Mouse (Mus musculus): ENCODE data around the gene Dyrk1b.
"Not testable (repeated sequence)": the region's sequence is repeated elsewhere in the genome, so short reads cannot be mapped to it uniquely, and the experiment has no call there.

The Dyrk1b gene

GRCm38 (mm10) chr7:28179228-28179627 lies at the start of gene Dyrk1b:
TSS of gene Dyrk1b (plus strand) at chr7:28179469.
- peak; percentile 94 for DNase-seq (ENCODE audit: low read depth, low spot score)

GRCm38 (mm10) chr7:28137613-28138012 lies 41.7 kb upstream of the Dyrk1b start:
- no peak for DNase-seq (ENCODE audit: low read depth, low spot score)

- peak; percentile 26 for DNase-seq (ENCODE audit: low read depth, low spot score)
Observed at GRCm38 (mm10) chr7:28148263-28148662, 31.0 kb upstream of the Dyrk1b start.

GRCm38 (mm10) chr7:28149841-28150240 lies 29.4 kb upstream of the Dyrk1b start:
- DNase-seq (ENCODE audit: low read depth, low spot score) = no peak

- DNase-seq (ENCODE audit: low read depth, low spot score) = no peak
Observed at GRCm38 (mm10) chr7:28151584-28152221, 27.6 kb upstream of the Dyrk1b start.

GRCm38 (mm10) chr7:28153595-28153994 lies 25.7 kb upstream of the Dyrk1b start:
- not testable (repeated sequence) for DNase-seq (ENCODE audit: low read depth, low spot score)

GRCm38 (mm10) chr7:28159292-28159691 lies 20.0 kb upstream of the Dyrk1b start:
- DNase-seq (ENCODE audit: low read depth, low spot score) = no peak

GRCm38 (mm10) chr7:28159893-28160292 lies 19.4 kb upstream of the Dyrk1b start:
- DNase-seq (ENCODE audit: low read depth, low spot score) = no peak

- DNase-seq (ENCODE audit: low read depth, low spot score) = no peak
Observed at GRCm38 (mm10) chr7:28161163-28161749, 18.0 kb upstream of the Dyrk1b start.

GRCm38 (mm10) chr7:28165406-28165805 lies 13.9 kb upstream of the Dyrk1b start:
- no peak for DNase-seq (ENCODE audit: low read depth, low spot score)

GRCm38 (mm10) chr7:28168320-28169115 lies 10.8 kb upstream of the Dyrk1b start:
- peak; percentile 64 for DNase-seq (ENCODE audit: low read depth, low spot score)

- DNase-seq (ENCODE audit: low read depth, low spot score) = peak; percentile 82
Observed at GRCm38 (mm10) chr7:28169489-28170422, 9.5 kb upstream of the Dyrk1b start, which contains the start of gene Fbl. TSS of gene Fbl (plus strand) at chr7:28169710.

GRCm38 (mm10) chr7:28175358-28175757 lies 3.9 kb upstream of the Dyrk1b start:
- DNase-seq (ENCODE audit: low read depth, low spot score) = no peak

- peak; percentile 92 for DNase-seq (ENCODE audit: low read depth, low spot score)
Observed at GRCm38 (mm10) chr7:28179741-28180377, 590 bp downstream of the Dyrk1b start.

- DNase-seq (ENCODE audit: low read depth, low spot score) = peak; percentile 42
Observed at GRCm38 (mm10) chr7:28180890-28181289, 1.6 kb downstream of the Dyrk1b start.

- DNase-seq (ENCODE audit: low read depth, low spot score) = peak; percentile 3
Observed at GRCm38 (mm10) chr7:28181376-28181775, 2.1 kb downstream of the Dyrk1b start.

GRCm38 (mm10) chr7:28182320-28182719 lies 3.1 kb downstream of the Dyrk1b start:
- no peak for DNase-seq (ENCODE audit: low read depth, low spot score)

GRCm38 (mm10) chr7:28185884-28186283 lies 6.6 kb downstream of the Dyrk1b start:
- DNase-seq (ENCODE audit: low read depth, low spot score) = no peak

- DNase-seq (ENCODE audit: low read depth, low spot score) = no peak
Observed at GRCm38 (mm10) chr7:28186631-28187030, 7.4 kb downstream of the Dyrk1b start.

GRCm38 (mm10) chr7:28191489-28191888 lies 12.2 kb downstream of the Dyrk1b start:
- DNase-seq (ENCODE audit: low read depth, low spot score) = no peak

- no peak for DNase-seq (ENCODE audit: low read depth, low spot score)
Observed at GRCm38 (mm10) chr7:28191903-28192302, 12.6 kb downstream of the Dyrk1b start.
